Mouse (Mus musculus): Measurements from ENCODE around the gene Trhde. TPM values are rescaled to one million over a fixed set of nuclear protein-coding genes. Genes with fewer than 3 reads are reported as not detected.

The Trhde gene
- total and polyA plus RNA-seq, 3 experiments, result 0.05 TPM; not detected in 2

- Histone ChIP-seq H3K9me3 (replicated peaks) (peaks cover 20% of the 10 kb centered on the region), H3K4me3 (ENCODE audit: low read depth, low read length) (no peak overlapping the region), H3K36me3 (replicated peaks) (no peaks in the 10 kb centered on the region), H3K27me3 (ENCODE audit: insufficient read depth, low read length) (no peaks in the 10 kb centered on the region), H3K4me1 (ENCODE audit: insufficient read depth, low read depth, low read length) (no peaks in the 10 kb centered on the region)
- no peak for TF ChIP-seq GATA1 (IDR thresholded peaks at IDR 0.05; ENCODE audit: borderline replicate concordance, low read length)
- DNase-seq (ENCODE audit: low spot score), result no peak
- no peak for ATAC-seq (ENCODE audit: extremely low read depth, insufficient number of reproducible peaks, low FRiP score, poor library complexity, severe bottlenecking)
Measured at GRCm38 (mm10) chr10:114739916-114740315, 62.2 kb downstream of the Trhde start.

GRCm38 (mm10) chr10:114737581-114737980 is 64.5 kb downstream of the Trhde start:
- no peak for DNase-seq (ENCODE audit: low spot score)
- H3K36me3 ChIP-seq (replicated peaks), result no peaks in the 10 kb centered on the region
- no peak for ATAC-seq (ENCODE audit: extremely low read depth, insufficient number of reproducible peaks, low FRiP score, poor library complexity, severe bottlenecking)
- no peaks in the 10 kb centered on the region for H3K4me1 ChIP-seq (ENCODE audit: insufficient read depth, low read depth, low read length)
- H3K27me3 ChIP-seq (ENCODE audit: insufficient read depth, low read length), result no peaks in the 10 kb centered on the region
- H3K9me3 ChIP-seq (replicated peaks), result peaks cover 23% of the 10 kb centered on the region
- TF ChIP-seq POLR2AphosphoS5 (IDR thresholded peaks at IDR 0.05; ENCODE audit: insufficient replicate concordance, low read depth, low read length), result no peak
- no peak for TF ChIP-seq TAL1 (conservative IDR thresholded peaks at IDR 0.05; ENCODE audit: low read depth, low read length)
- TF ChIP-seq GATA1 (IDR thresholded peaks at IDR 0.05; ENCODE audit: borderline replicate concordance, low read length), result no peak
- no peak for TF ChIP-seq GATA2 (IDR thresholded peaks at IDR 0.05; ENCODE audit: borderline replicate concordance, low read depth, low read length)
- TF ChIP-seq CTCF (IDR thresholded peaks at IDR 0.05; ENCODE audit: low read depth, low read length), result no peak
- H3K4me3 ChIP-seq (ENCODE audit: low read depth, low read length), result no peak overlapping the region

GRCm38 (mm10) chr10:114736377-114736776 is 65.7 kb downstream of the Trhde start:
- H3K9me3 ChIP-seq (replicated peaks), result peaks cover 16% of the 10 kb centered on the region
- no peaks in the 10 kb centered on the region for H3K36me3 ChIP-seq (replicated peaks)
- ATAC-seq (ENCODE audit: extremely low read depth, insufficient number of reproducible peaks, low FRiP score, poor library complexity, severe bottlenecking) (no peak), DNase-seq (ENCODE audit: low spot score) (no peak)
- H3K27me3 ChIP-seq (ENCODE audit: insufficient read depth, low read length), result no peaks in the 10 kb centered on the region
- no peak for TF ChIP-seq CTCF (IDR thresholded peaks at IDR 0.05; ENCODE audit: low read depth, low read length)
- TF ChIP-seq GATA2 (IDR thresholded peaks at IDR 0.05; ENCODE audit: borderline replicate concordance, low read depth, low read length), result no peak
- no peak for TF ChIP-seq TAL1 (conservative IDR thresholded peaks at IDR 0.05; ENCODE audit: low read depth, low read length)
- H3K4me3 ChIP-seq (ENCODE audit: low read depth, low read length), result no peak overlapping the region
- H3K4me1 ChIP-seq (ENCODE audit: insufficient read depth, low read depth, low read length), result no peaks in the 10 kb centered on the region

- Histone ChIP-seq H3K4me1 (ENCODE audit: insufficient read depth, low read depth, low read length) (no peaks in the 10 kb centered on the region), H3K36me3 (replicated peaks) (no peaks in the 10 kb centered on the region), H3K4me3 (ENCODE audit: low read depth, low read length) (no peak overlapping the region), H3K27me3 (ENCODE audit: insufficient read depth, low read length) (no peaks in the 10 kb centered on the region), H3K9me3 (replicated peaks) (peaks cover 20% of the 10 kb centered on the region)
- DNase-seq (ENCODE audit: low spot score), result no peak
- TF ChIP-seq TAL1 (conservative IDR thresholded peaks at IDR 0.05; ENCODE audit: low read depth, low read length) (no peak), GATA1 (IDR thresholded peaks at IDR 0.05; ENCODE audit: borderline replicate concordance, low read length) (no peak), GATA2 (IDR thresholded peaks at IDR 0.05; ENCODE audit: borderline replicate concordance, low read depth, low read length) (no peak), POLR2AphosphoS5 (IDR thresholded peaks at IDR 0.05; ENCODE audit: insufficient replicate concordance, low read depth, low read length) (no peak), CTCF (IDR thresholded peaks at IDR 0.05; ENCODE audit: low read depth, low read length) (no peak)
- no peak for ATAC-seq (ENCODE audit: extremely low read depth, insufficient number of reproducible peaks, low FRiP score, poor library complexity, severe bottlenecking)
Measured at GRCm38 (mm10) chr10:114735678-114736077, 66.4 kb downstream of the Trhde start.

GRCm38 (mm10) chr10:114735111-114735510 is 67.0 kb downstream of the Trhde start:
- no peak for TF ChIP-seq GATA2 (IDR thresholded peaks at IDR 0.05; ENCODE audit: borderline replicate concordance, low read depth, low read length)
- no peak for TF ChIP-seq GATA1 (IDR thresholded peaks at IDR 0.05; ENCODE audit: borderline replicate concordance, low read length)
- TF ChIP-seq POLR2AphosphoS5 (IDR thresholded peaks at IDR 0.05; ENCODE audit: insufficient replicate concordance, low read depth, low read length), result no peak
- no peak for TF ChIP-seq CTCF (IDR thresholded peaks at IDR 0.05; ENCODE audit: low read depth, low read length)
- no peak for TF ChIP-seq TAL1 (conservative IDR thresholded peaks at IDR 0.05; ENCODE audit: low read depth, low read length)
- Histone ChIP-seq H3K4me1 (ENCODE audit: insufficient read depth, low read depth, low read length) (no peaks in the 10 kb centered on the region), H3K9me3 (replicated peaks) (peaks cover 19% of the 10 kb centered on the region), H3K4me3 (ENCODE audit: low read depth, low read length) (no peak overlapping the region), H3K36me3 (replicated peaks) (no peaks in the 10 kb centered on the region), H3K27me3 (ENCODE audit: insufficient read depth, low read length) (no peaks in the 10 kb centered on the region)
- ATAC-seq (ENCODE audit: extremely low read depth, insufficient number of reproducible peaks, low FRiP score, poor library complexity, severe bottlenecking) (no peak), DNase-seq (ENCODE audit: low spot score) (no peak)

GRCm38 (mm10) chr10:114725591-114725990 is 76.5 kb downstream of the Trhde start:
- H3K4me1 ChIP-seq (ENCODE audit: insufficient read depth, low read depth, low read length), result no peaks in the 10 kb centered on the region
- ATAC-seq (ENCODE audit: extremely low read depth, insufficient number of reproducible peaks, low FRiP score, poor library complexity, severe bottlenecking), result no peak
- no peak overlapping the region for H3K4me3 ChIP-seq (ENCODE audit: low read depth, low read length)
- no peaks in the 10 kb centered on the region for H3K36me3 ChIP-seq (replicated peaks)
- no peak for TF ChIP-seq GATA1 (IDR thresholded peaks at IDR 0.05; ENCODE audit: borderline replicate concordance, low read length)
- no peak for TF ChIP-seq GATA2 (IDR thresholded peaks at IDR 0.05; ENCODE audit: borderline replicate concordance, low read depth, low read length)
- TF ChIP-seq CTCF (IDR thresholded peaks at IDR 0.05; ENCODE audit: low read depth, low read length), result no peak
- no peak for TF ChIP-seq POLR2AphosphoS5 (IDR thresholded peaks at IDR 0.05; ENCODE audit: insufficient replicate concordance, low read depth, low read length)
- TF ChIP-seq TAL1 (conservative IDR thresholded peaks at IDR 0.05; ENCODE audit: low read depth, low read length), result no peak
- H3K9me3 ChIP-seq (replicated peaks), result no peaks in the 10 kb centered on the region
- no peaks in the 10 kb centered on the region for H3K27me3 ChIP-seq (ENCODE audit: insufficient read depth, low read length)
- DNase-seq (ENCODE audit: low spot score), result no peak

- H3K36me3 ChIP-seq (replicated peaks), result no peaks in the 10 kb centered on the region
- ATAC-seq (ENCODE audit: extremely low read depth, insufficient number of reproducible peaks, low FRiP score, poor library complexity, severe bottlenecking) (no peak), DNase-seq (ENCODE audit: low spot score) (no peak)
- H3K4me3 ChIP-seq (ENCODE audit: low read depth, low read length), result no peak overlapping the region
- H3K9me3 ChIP-seq (replicated peaks), result peaks cover 6% of the 10 kb centered on the region
- H3K4me1 ChIP-seq (ENCODE audit: insufficient read depth, low read depth, low read length), result no peaks in the 10 kb centered on the region
- TF ChIP-seq TAL1 (conservative IDR thresholded peaks at IDR 0.05; ENCODE audit: low read depth, low read length) (no peak), CTCF (IDR thresholded peaks at IDR 0.05; ENCODE audit: low read depth, low read length) (no peak), GATA1 (IDR thresholded peaks at IDR 0.05; ENCODE audit: borderline replicate concordance, low read length) (no peak)
- no peaks in the 10 kb centered on the region for H3K27me3 ChIP-seq (ENCODE audit: insufficient read depth, low read length)
Measured at GRCm38 (mm10) chr10:114701791-114702190, 100.3 kb downstream of the Trhde start.

All from G1E (cell line).